Mouse (Mus musculus) naive thymus-derived CD4-positive, alpha-beta T cell, adult 2 months (primary cell): ENCODE results near the gene Fcrla.

ENCODE experiments used
- DNase-seq: peaks from one replicate; pipeline ENCODE4 v3.0.0-alpha.2; 2011; ENCODE audit warnings: low read depth

The Fcrla gene

GRCm38 (mm10) chr1:170929245-170929644, 1.9 kb upstream of the Fcrla start:
- no peak for DNase-seq

GRCm38 (mm10) chr1:170928467-170928866, 1.1 kb upstream of the Fcrla start:
- no peak for DNase-seq

GRCm38 (mm10) chr1:170926941-170927340, 442 bp downstream of the Fcrla start:
- DNase-seq: no peak

GRCm38 (mm10) chr1:170924485-170924884, 2.9 kb downstream of the Fcrla start:
- peak; percentile 12 for DNase-seq

- no peak for DNase-seq
Measured at GRCm38 (mm10) chr1:170919308-170919707, 8.1 kb downstream of the Fcrla start.

GRCm38 (mm10) chr1:170915657-170916056, 11.7 kb downstream of the Fcrla start:
- no peak for DNase-seq

- DNase-seq: no peak
Measured at GRCm38 (mm10) chr1:170912891-170913615, 14.3 kb downstream of the Fcrla start, which contains the start of gene Fcrlb. Fcrlb (minus strand) TSS chr1:170912941.

GRCm38 (mm10) chr1:170911907-170912660, 15.3 kb downstream of the Fcrla start:
- no peak for DNase-seq

- DNase-seq: no peak
Measured at GRCm38 (mm10) chr1:170908341-170908740, 19.0 kb downstream of the Fcrla start.

- no peak for DNase-seq
Measured at GRCm38 (mm10) chr1:170907456-170908191, 19.8 kb downstream of the Fcrla start.

GRCm38 (mm10) chr1:170907111-170907455, 20.3 kb downstream of the Fcrla start:
- DNase-seq: no peak

- DNase-seq: no peak
Measured at GRCm38 (mm10) chr1:170903485-170903884, 23.9 kb downstream of the Fcrla start.

- DNase-seq: peak; percentile 87
Measured at GRCm38 (mm10) chr1:170901536-170902238, 25.7 kb downstream of the Fcrla start.

GRCm38 (mm10) chr1:170900799-170901467, 26.4 kb downstream of the Fcrla start:
- DNase-seq: peak; percentile 83

GRCm38 (mm10) chr1:170898413-170899075, 28.8 kb downstream of the Fcrla start:
- no peak for DNase-seq

GRCm38 (mm10) chr1:170896651-170897281, 30.6 kb downstream of the Fcrla start:
- DNase-seq: no peak

GRCm38 (mm10) chr1:170894603-170895602, 32.5 kb downstream of the Fcrla start:
- DNase-seq: peak; percentile 77

- no peak for DNase-seq
Measured at GRCm38 (mm10) chr1:170892279-170892678, 35.1 kb downstream of the Fcrla start.

- DNase-seq: no peak
Measured at GRCm38 (mm10) chr1:170891646-170892045, 35.7 kb downstream of the Fcrla start.
